Mouse (Mus musculus): ENCODE measurements around the gene Fbxw7. TPM values are rescaled to one million over a fixed set of nuclear protein-coding genes. Genes with fewer than 3 reads are reported as not detected.

The Fbxw7 gene
- polyA plus RNA-seq, 1 experiment, result not detected

DNA sequence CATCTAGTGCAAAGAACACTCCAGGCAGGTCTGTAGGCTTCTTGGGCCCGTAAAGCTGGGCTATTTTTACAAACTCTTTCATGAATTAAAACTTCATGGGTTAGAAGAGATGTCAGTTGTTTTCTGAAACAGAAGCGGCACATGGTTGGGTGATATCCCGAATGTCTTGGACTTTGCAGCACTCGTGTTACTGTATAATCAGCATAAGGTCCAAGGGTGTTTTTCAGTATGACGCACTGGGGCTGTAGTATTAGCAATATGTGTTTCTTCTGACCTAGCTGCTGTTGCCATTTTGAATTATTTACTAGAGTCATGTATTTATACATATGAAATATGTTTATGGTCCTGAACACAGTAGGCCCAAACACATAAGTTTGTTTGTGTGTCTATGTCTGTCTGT is 111.1 kb downstream of the Fbxw7 start:
- Histone ChIP-seq H3K4me3 (ENCODE audit: insufficient read depth, low read depth, low read length) (no peak overlapping the region), H3K27ac (ENCODE audit: insufficient read depth, low read depth, low read length) (no peak overlapping the region), H3K4me1 (ENCODE audit: control insufficient read depth, insufficient read depth, low read length) (0 out of 2 replicates have a peak, but pooled peaks cover 4% of the 10 kb centered on the region)
- TF ChIP-seq POLR2A (IDR thresholded peaks at IDR 0.05; ENCODE audit: insufficient read depth, low read depth, low read length) (no peak), CTCF (IDR thresholded peaks at IDR 0.05; ENCODE audit: insufficient read depth, low read depth, low read length) (no peak)
- 89% methylated on average over 5 of the region's 5 CpGs for WGBS

DNA sequence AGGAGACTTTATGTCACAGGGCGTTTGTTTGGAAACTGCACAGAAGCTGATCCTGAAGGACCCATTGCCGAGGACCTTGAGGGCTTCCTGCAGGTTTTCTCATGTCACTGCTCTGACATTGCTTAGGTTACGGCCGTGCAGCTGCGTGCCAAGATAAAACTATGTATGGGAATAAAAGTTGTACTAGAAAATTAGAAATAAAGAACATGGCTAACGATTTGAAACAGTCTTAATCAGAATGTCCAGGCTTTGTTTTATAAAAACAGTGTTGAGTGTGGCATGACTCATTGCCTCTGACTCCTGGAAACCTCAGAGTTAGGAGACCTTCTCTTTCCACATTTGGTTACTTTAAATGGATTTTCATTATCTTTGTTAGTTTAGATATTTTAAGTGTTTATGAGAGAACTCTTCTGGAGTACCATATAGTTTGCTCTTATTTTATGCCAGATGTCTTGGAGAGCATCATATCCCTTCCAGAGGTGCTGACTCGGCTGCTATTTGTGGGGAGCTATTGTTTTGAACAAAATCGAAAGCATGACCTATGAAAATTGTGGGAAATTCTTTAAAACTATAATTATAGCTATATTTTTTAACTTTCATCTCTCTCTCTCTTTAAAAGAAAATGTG is 112.2 kb downstream of the Fbxw7 start:
- TF ChIP-seq CTCF (IDR thresholded peaks at IDR 0.05; ENCODE audit: insufficient read depth, low read depth, low read length) (no peak), POLR2A (IDR thresholded peaks at IDR 0.05; ENCODE audit: insufficient read depth, low read depth, low read length) (no peak)
- 55% methylated on average over 8 of the region's 8 CpGs for WGBS
- no peak overlapping the region for H3K4me3 ChIP-seq (ENCODE audit: insufficient read depth, low read depth, low read length)

DNA sequence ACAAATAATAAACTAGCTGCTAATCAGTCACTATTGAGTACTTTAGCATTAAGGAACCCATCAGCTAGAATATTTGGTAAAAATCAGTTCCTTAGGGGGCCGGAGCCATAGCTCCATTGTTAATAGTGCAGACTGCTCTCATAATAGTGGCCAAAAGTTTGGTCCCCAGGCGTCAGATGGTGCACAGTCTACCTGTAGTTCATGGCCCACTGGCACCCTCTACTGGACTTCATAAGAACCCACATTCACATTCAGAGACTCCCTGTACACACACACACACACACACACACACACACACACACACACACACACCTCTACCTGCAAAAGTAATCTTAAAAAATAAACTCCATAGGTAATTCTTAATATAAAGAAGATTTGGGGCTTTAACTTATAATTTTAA is 112.8 kb downstream of the Fbxw7 start:
- 94% methylated on average over 2 of the region's 2 CpGs for WGBS
- no peak overlapping the region for H3K27ac ChIP-seq (ENCODE audit: insufficient read depth, low read depth, low read length)
- 0 out of 2 replicates have a peak, but pooled peaks cover 5% of the 10 kb centered on the region for H3K4me1 ChIP-seq (ENCODE audit: control insufficient read depth, insufficient read depth, low read length)
- no peak for TF ChIP-seq POLR2A (IDR thresholded peaks at IDR 0.05; ENCODE audit: insufficient read depth, low read depth, low read length)
- no peak for TF ChIP-seq CTCF (IDR thresholded peaks at IDR 0.05; ENCODE audit: insufficient read depth, low read depth, low read length)
- H3K4me3 ChIP-seq (ENCODE audit: insufficient read depth, low read depth, low read length), result no peak overlapping the region

More for the DNA sequence above, 112.2 kb downstream of the Fbxw7 start:
- Histone ChIP-seq H3K27ac (ENCODE audit: insufficient read depth, low read depth, low read length) (no peak overlapping the region), H3K4me1 (ENCODE audit: control insufficient read depth, insufficient read depth, low read length) (0 out of 2 replicates have a peak, but pooled peaks cover 5% of the 10 kb centered on the region)

DNA sequence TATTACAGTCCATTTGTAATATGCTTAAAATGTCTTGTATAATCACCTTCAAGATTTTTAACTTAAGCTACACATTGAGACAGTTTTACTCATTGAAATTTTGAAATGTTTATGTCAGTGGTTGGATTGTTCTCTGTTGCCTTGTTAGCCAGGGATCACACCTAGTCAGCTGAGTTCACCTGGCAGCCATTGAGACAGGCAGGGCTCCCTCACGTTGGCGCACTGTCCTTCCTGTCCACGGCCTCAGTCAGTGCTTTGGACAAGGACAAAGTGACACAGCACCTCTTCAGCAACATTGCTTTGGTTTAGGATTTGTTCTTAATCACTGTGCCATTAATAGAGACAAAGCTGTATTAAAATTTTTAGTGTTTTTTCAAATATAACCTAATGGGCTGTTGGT is 114.1 kb downstream of the Fbxw7 start:
- WGBS, result 84% methylated on average over 3 of the region's 3 CpGs

DNA sequence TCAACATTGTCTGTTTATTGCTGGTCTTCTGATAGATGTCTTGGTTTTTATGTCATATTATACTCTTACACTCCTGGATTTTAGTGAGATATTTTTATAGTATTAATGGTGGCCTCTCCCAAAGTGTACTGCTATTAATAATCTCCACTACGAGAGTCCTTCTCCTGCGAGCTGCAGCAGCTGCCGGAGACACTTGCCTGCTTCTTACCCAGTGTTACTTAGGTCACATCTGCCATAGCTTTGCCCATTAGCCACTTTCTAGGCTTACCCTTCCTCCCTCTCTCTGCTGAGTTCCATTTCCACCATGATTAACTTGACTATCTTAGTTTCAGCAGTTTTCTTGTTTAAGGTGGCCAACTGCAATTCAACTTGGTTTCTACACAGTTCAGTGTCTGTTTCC is 115.6 kb downstream of the Fbxw7 start:
- Histone ChIP-seq H3K27ac (ENCODE audit: insufficient read depth, low read depth, low read length) (no peak overlapping the region), H3K4me3 (ENCODE audit: insufficient read depth, low read depth, low read length) (no peak overlapping the region), H3K4me1 (ENCODE audit: control insufficient read depth, insufficient read depth, low read length) (0 out of 2 replicates have a peak, but pooled peaks cover 3% of the 10 kb centered on the region)
- TF ChIP-seq POLR2A (IDR thresholded peaks at IDR 0.05; ENCODE audit: insufficient read depth, low read depth, low read length), result no peak
- TF ChIP-seq CTCF (IDR thresholded peaks at IDR 0.05; ENCODE audit: insufficient read depth, low read depth, low read length), result no peak
- WGBS, result 68% methylated on average over 3 of the region's 3 CpGs

More for the DNA sequence above, 114.1 kb downstream of the Fbxw7 start:
- no peak overlapping the region for H3K27ac ChIP-seq (ENCODE audit: insufficient read depth, low read depth, low read length)
- H3K4me1 ChIP-seq (ENCODE audit: control insufficient read depth, insufficient read depth, low read length), result 0 out of 2 replicates have a peak, but pooled peaks cover 5% of the 10 kb centered on the region
- no peak overlapping the region for H3K4me3 ChIP-seq (ENCODE audit: insufficient read depth, low read depth, low read length)
- TF ChIP-seq CTCF (IDR thresholded peaks at IDR 0.05; ENCODE audit: insufficient read depth, low read depth, low read length) (no peak), POLR2A (IDR thresholded peaks at IDR 0.05; ENCODE audit: insufficient read depth, low read depth, low read length) (no peak)

DNA sequence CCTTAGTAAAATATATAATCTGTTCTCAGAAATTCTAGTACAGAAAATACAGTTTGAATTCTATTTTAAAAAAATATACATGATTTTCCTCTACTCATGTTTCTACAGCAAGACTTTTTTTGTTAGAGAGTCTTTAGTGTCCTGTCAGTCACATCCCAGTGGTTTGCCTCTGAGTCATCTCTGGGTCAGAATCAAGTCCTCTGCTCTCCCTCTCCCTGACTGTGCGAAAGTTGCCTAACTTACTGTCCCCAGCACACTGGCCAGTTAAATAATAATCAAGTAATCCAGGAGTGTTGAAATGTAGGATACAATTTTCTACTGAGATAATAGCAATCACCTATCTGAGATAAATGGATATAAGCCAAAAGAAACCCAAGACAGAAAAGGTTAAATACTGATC is 120.7 kb downstream of the Fbxw7 start:
- TF ChIP-seq CTCF (IDR thresholded peaks at IDR 0.05; ENCODE audit: insufficient read depth, low read depth, low read length), result no peak
- no peak for TF ChIP-seq POLR2A (IDR thresholded peaks at IDR 0.05; ENCODE audit: insufficient read depth, low read depth, low read length)
- H3K27ac ChIP-seq (ENCODE audit: insufficient read depth, low read depth, low read length), result no peak overlapping the region
- H3K4me1 ChIP-seq (ENCODE audit: control insufficient read depth, insufficient read depth, low read length), result 0 out of 2 replicates have a peak, but pooled peaks cover 3% of the 10 kb centered on the region
- 72% methylated on average over 1 of the region's 1 CpGs for WGBS
- no peak overlapping the region for H3K4me3 ChIP-seq (ENCODE audit: insufficient read depth, low read depth, low read length)

DNA sequence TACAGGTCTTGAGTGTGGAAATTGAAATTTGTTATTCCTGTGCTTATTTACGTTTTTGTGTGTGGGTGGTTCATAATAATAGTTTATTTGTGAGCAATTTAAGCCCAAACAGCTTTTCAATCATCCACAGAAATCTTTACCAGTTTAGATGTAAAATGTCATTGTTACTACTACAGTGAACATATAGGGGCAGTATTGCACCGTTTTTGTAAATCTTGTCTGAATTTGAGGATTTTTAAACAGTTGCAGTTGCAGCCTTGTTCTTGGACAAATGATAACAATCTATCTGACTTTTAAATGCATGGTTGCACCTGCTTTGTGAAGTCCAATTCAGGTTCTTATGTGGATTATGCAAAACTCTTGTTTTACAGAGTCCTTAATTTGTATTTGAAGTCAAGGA is 121.2 kb downstream of the Fbxw7 start:
- H3K4me3 ChIP-seq (ENCODE audit: insufficient read depth, low read depth, low read length), result no peak overlapping the region
- no peak overlapping the region for H3K27ac ChIP-seq (ENCODE audit: insufficient read depth, low read depth, low read length)
- TF ChIP-seq CTCF (IDR thresholded peaks at IDR 0.05; ENCODE audit: insufficient read depth, low read depth, low read length) (no peak), POLR2A (IDR thresholded peaks at IDR 0.05; ENCODE audit: insufficient read depth, low read depth, low read length) (no peak)
- H3K4me1 ChIP-seq (ENCODE audit: control insufficient read depth, insufficient read depth, low read length), result no peaks in the 10 kb centered on the region
- WGBS, result 24% methylated on average over 2 of the region's 2 CpGs

DNA sequence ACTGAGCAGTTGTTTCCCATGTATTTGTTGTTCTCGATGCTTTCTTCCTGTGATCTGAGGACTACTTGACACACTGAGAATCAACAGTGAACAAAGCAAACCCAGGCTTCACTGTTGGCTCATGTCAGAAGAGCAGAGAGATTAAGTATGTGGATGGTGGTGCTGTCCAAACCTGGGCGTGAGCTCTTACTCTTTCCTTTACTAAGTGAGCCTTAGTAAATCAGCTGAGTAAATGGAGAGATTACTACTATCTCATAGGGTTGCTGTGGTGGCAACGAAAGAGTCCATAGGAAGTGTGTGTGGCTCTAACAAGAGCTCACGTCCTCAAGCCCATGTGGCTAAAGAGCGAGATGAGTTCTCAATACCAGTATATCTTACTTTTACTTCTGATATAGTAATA is 121.9 kb downstream of the Fbxw7 start:
- H3K4me3 ChIP-seq (ENCODE audit: insufficient read depth, low read depth, low read length), result no peak overlapping the region
- no peaks in the 10 kb centered on the region for H3K4me1 ChIP-seq (ENCODE audit: control insufficient read depth, insufficient read depth, low read length)
- H3K27ac ChIP-seq (ENCODE audit: insufficient read depth, low read depth, low read length), result no peak overlapping the region
- TF ChIP-seq CTCF (IDR thresholded peaks at IDR 0.05; ENCODE audit: insufficient read depth, low read depth, low read length), result no peak
- TF ChIP-seq POLR2A (IDR thresholded peaks at IDR 0.05; ENCODE audit: insufficient read depth, low read depth, low read length), result no peak
- 71% methylated on average over 5 of the region's 5 CpGs for WGBS

DNA sequence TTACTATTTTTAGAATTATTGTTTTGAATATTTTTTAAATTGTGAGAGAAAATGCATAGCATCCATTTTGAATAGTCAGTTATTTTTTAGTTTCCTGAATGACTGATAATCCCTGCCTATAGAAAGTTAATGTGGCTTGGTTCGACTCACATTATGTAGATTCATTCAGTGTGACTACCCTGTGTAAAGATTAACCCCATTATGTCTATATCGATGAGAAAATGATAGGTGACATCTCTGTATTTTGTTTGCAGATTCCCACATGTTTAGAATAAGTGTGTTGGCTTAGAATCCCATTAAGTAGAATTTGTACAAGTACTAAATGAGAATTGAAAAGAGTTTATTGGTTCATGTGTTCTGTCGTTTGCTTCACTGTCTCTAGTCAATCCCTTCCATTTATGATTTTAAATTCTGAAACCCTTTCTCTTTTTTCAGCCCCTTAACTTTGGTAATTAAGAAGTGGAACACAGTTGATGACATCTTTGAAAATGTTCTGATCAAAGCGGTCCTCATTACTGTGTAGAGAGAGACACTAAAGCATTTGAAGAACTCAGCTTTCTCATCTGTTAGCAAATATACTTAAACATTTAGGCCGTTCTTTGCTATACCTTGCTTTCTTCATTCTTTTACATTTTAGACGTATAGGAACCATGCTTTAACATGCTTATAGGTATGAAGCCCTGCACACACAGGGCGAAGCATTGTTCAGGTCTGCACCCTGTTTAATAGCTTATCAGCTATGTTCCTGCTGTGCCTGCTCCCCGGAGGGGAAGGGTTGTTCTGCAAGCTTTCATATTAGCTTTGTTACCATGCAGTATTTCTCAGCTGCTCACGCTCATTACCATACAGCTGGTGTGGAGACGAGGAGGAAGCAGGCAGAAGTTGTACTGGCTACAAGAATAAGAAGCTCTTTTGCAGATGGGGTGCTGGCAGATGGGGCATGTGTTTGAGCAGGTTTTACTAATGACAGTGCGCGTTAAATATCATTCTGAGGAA is 122.6 kb downstream of the Fbxw7 start:
- WGBS, result 31% methylated on average over 12 of the region's 12 CpGs
- peak overlapping the region; percentile 94 for H3K27ac ChIP-seq (ENCODE audit: insufficient read depth, low read depth, low read length)
- no peak overlapping the region for H3K4me3 ChIP-seq (ENCODE audit: insufficient read depth, low read depth, low read length)
- no peaks in the 10 kb centered on the region for H3K4me1 ChIP-seq (ENCODE audit: control insufficient read depth, insufficient read depth, low read length)
- TF ChIP-seq CTCF (IDR thresholded peaks at IDR 0.05; ENCODE audit: insufficient read depth, low read depth, low read length) (no peak), POLR2A (IDR thresholded peaks at IDR 0.05; ENCODE audit: insufficient read depth, low read depth, low read length) (no peak)

Data from olfactory bulb, adult 2 months (tissue).